Mouse (Mus musculus) regulatory T cell (primary cell): ENCODE measurements at regions not wholly inside any gene's neighbourhood (a gene's known extent, or its start where the extent isn't known, plus 50 kb on each side); places are given as distances from the start of the nearest gene placed in this dataset.

Experiments used
- in situ Hi-C: fragments of 300-600 bp; cut with MboI, MseI; formaldehyde crosslinking; loops from one replicate; pipeline ENCODE4 v1.15.1; 2025; ENCODE audit warnings: high pct_unique_total_duplicates

DNA sequence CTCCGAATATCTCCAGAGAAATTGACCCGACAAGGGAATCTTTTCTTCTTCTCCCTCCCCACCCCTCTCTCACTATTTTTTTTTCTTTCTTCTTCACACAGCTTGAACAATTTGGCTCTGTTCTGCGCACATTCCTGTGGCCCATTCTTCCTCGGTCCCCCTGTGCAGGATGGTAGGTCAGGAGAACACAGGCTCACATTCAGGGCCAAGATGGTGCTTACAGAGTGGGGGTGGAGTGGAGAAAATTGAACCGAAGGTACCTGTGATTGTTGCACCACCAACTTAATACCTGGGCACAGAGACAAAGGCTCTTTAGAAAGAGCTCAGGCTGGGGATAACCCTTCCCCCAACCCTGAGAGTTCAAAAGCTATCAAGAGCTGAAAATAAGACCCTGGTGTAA is 70.4 kb upstream of the Sox9 start:
- in situ Hi-C loops, result no loop called here

DNA sequence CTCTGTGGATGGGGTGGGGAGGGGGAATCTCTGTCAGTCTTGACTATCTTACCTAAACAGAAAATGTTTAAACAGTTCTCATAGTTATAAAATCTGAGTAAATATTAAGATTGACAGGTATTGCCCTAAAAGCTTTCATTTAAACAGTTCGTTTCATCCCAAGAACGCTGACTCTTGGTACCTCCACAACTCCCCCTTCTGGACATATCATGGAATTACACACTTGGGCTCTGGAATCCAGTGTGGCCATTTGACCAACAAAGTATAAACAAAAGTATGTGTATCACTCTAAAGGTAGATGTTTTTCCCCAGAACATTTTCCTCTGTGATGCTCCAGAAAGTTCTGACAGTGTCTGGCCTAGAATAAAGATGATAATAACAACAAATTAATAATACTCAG is 63.5 kb upstream of the Sox9 start:
- in situ Hi-C loops, result no loop called here

DNA sequence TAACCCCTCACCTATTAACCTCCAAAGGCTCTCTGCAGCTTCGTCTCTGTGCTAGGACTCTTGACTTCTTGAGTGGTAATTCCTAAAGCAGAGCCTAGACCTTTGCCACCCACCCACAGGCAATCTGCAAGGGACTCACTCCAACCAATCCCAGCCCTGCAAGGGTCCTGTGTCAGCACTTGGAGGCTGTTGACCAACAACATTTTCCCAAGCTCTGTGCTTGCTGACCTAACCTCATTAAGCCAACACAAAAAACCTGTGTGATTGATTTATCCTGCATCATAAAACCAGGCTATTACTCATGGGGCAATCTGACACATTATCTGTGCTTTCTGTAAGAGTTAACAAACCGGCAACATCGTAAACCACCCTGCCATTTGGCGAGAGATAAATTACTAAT is 61.4 kb upstream of the Sox9 start:
- in situ Hi-C loops, result no loop called here

DNA sequence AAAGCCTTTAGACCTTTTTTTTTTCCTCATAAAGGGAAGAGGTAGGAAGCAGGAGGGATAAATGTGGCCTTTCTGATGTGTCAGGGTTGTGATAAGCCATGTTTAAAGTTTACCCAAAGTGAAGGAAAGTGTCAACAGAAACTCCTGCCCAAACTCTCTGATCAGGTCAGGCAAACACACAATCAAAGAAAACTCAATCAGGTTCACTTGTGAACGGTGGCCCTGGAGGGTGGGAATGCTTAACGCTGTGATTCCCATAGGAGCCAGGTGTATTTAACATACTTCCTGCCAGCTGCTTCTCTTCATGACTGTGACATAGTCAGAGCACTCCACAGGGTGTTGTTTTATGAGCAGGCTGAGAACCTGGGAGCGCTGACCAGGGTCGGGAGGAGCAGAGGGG is 59.1 kb upstream of the Sox9 start:
- in situ Hi-C loops, result no loop called here

DNA sequence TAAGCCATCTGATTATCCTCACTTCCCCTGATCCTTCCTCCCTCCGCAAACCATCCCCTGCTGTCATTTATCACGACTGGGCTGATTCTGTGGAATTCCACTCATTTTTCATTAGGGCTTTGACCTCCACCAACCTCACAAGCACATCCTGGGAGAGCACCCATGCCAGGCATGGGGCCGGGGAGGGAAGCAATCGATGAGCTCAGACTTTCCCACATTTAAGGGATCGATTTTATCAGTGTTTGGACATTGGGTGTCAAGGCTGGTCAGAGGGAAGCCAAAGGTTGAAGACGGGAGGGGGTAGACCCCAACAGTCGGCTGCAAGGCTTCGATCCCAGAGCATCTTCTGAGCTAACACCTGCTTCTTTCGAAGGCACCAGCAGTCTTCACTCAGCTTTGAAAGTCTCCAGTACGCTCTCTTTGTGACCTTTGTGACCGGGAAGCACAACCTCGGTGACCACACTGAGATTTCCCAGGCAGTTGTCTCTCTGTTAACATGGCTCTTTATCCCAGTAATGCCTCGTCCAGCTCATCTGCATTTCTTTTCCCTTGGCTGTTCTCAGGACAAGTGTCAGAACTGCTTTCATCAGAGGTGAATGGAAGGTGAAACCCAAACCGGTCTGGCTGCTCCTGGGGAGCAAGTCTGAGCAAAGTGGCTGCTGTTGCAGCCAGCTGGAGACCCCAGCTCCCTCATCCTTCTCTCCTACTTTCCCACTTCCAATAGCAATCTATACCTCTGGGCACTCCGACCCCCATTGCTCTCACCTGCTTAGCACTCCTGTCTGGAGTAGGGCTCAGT is 53.7 kb upstream of the Sox9 start:
- in situ Hi-C loops, result no loop called here
